Mouse (Mus musculus) neutrophil, adult 59 days (primary cell): ENCODE data around the gene Tgif2lx2. TPM values are rescaled to one million over a fixed set of nuclear protein-coding genes. Genes with fewer than 3 reads are reported as not detected.

Experiments used
- total RNA-seq, 2 experiments: library from RNA; stranded (reverse); gene quantifications; 1 replicate in 1 of 2; 2 replicates in 1 of 2; pipeline ENCODE4 v1.2.4; 2023

Tgif2lx2 gene
- not detected for total RNA-seq

GRCm38 (mm10) chrX:118426927-118427326, at the start of gene Tgif2lx2:
Tgif2lx2 (plus strand) TSS chrX:118427227.

Other genes with a start within 250 kb of the Tgif2lx2 start
- gene Tgif2lx1, start 53.5 kb downstream of the Tgif2lx2 start, total RNA-seq, result not detected